Comparison of ENCODE assay signal across 13 mouse cellular contexts in genomic region chr5:42509200-42509599, GRCm38 (mm10).
"Had no signal": no experiment of that assay in that cellular context is flagged by ENCODE, and none has a peak within 500 bp of the region (broad histone marks: within the 10 kb centered on the region; RNA-seq: fewer than 3 reads in every experiment).

No protein-coding gene starts in this region.

- DNase-seq: kidney, adult 11 months; kidney, adult 9 months; kidney, postnatal 36 days; liver; liver, embryonic 13.5 days; liver, postnatal 0 days; right cerebral cortex, postnatal 25 days; thymus, postnatal 36 days had no signal

- H3K9ac ChIP-seq: limb, embryonic 12.5 days; liver, embryonic 13.5 days; liver, postnatal 0 days; lung, embryonic 15.5 days; midbrain, embryonic 12.5 days had no signal

- ATAC-seq: liver, postnatal 0 days; midbrain, embryonic 16.5 days had no signal

- H3K4me2 ChIP-seq: limb, embryonic 12.5 days; liver, embryonic 13.5 days; lung, embryonic 15.5 days; midbrain, embryonic 12.5 days had no signal

- H3K9me3 ChIP-seq: limb, embryonic 12.5 days; liver, embryonic 13.5 days; lung, embryonic 15.5 days; midbrain, embryonic 12.5 days had no signal

- H3K36me3 ChIP-seq: limb, embryonic 12.5 days; liver, embryonic 13.5 days; lung, embryonic 15.5 days; midbrain, embryonic 12.5 days had no signal

- H3K4me3 ChIP-seq: limb, embryonic 12.5 days; liver, embryonic 13.5 days; lung, embryonic 15.5 days; midbrain, embryonic 12.5 days had no signal

- H3K4me1 ChIP-seq: limb, embryonic 12.5 days; liver, embryonic 13.5 days; lung, embryonic 15.5 days; midbrain, embryonic 12.5 days had no signal

- H3K27me3 ChIP-seq: limb, embryonic 12.5 days; liver, embryonic 13.5 days; lung, embryonic 15.5 days; midbrain, embryonic 12.5 days had no signal

- H3K27ac ChIP-seq: kidney, postnatal 0 days; limb, embryonic 12.5 days; liver, embryonic 13.5 days; lung, embryonic 15.5 days; midbrain, embryonic 12.5 days had no signal
